Mouse (Mus musculus) stomach, postnatal 0 days (tissue): ENCODE measurements at regions not wholly inside any gene's neighbourhood (a gene's known extent, or its start where the extent isn't known, plus 50 kb on each side); places are given as distances from the start of the nearest gene placed in this dataset.

Experiments
- ATAC-seq: fragments of 200-750 bp; cut with Nextera tagmentation; 2 replicates; pipeline ENCODE4 v1.8.0; 2017; ENCODE audit not compliant: low FRiP score, low TSS enrichment
- DNase-seq: peaks from one replicate; pipeline ENCODE4 v3.0.0-alpha.2; 2016; ENCODE audit warnings: low spot score
- H3K27ac ChIP-seq: fragments of 300-500 bp; sonication (generic); replicated peaks from 2 replicates; pipeline ENCODE4 v1.5.1; 2014; ENCODE audit warnings: mild to moderate bottlenecking, control low read depth
- H3K27me3 ChIP-seq: fragments of 300-500 bp; sonication (generic); 2 replicates; pipeline ENCODE4 v1.6.1; 2014; ENCODE audit warnings: low read length; ENCODE audit not compliant: control insufficient read depth, insufficient read depth
- H3K36me3 ChIP-seq: fragments of 300-500 bp; sonication (generic); 2 replicates; pipeline ENCODE4 v1.6.1; 2014; ENCODE audit warnings: low read length, mixed read lengths; ENCODE audit not compliant: control insufficient read depth, insufficient read depth
- H3K4me1 ChIP-seq: fragments of 300-500 bp; sonication (generic); replicated peaks from 2 replicates; pipeline ENCODE4 v1.6.1; 2014; ENCODE audit warnings: antibody characterized with exemption; ENCODE audit not compliant: control insufficient read depth, insufficient read depth
- H3K4me2 ChIP-seq: fragments of 300-500 bp; sonication (generic); replicated peaks from 2 replicates; pipeline ENCODE4 v1.6.1; 2014; ENCODE audit warnings: low read depth, mild to moderate bottlenecking, control low read depth, moderate library complexity
- H3K4me3 ChIP-seq: fragments of 300-500 bp; sonication (generic); 2 replicates; pipeline ENCODE4 v1.5.1; 2014; ENCODE audit warnings: low read depth, low read length, control low read depth
- H3K9ac ChIP-seq: fragments of 300-500 bp; sonication (generic); 2 replicates; pipeline ENCODE4 v1.6.1; 2014; ENCODE audit warnings: mild to moderate bottlenecking, low read length, control low read depth, mixed read lengths
- H3K9me3 ChIP-seq: fragments of 300-500 bp; sonication (generic); 2 replicates; pipeline ENCODE4 v1.6.1; 2016; ENCODE audit warnings: low read length; ENCODE audit not compliant: control insufficient read depth
- CTCF ChIP-seq: IDR thresholded peaks from 2 replicates; pipeline ENCODE4 v1.5.1; 2016; ENCODE audit warnings: antibody characterized with exemption, low read depth, mild to moderate bottlenecking, moderate library complexity
- EP300 ChIP-seq: optimal IDR thresholded peaks from 2 replicates; pipeline ENCODE3; 2016; ENCODE audit warnings: antibody characterized with exemption
- WGBS: fragments of 180-500 bp; shearing (Covaris S2); extraction: QIAGEN DNeasy Blood & Tissue Kit; methylation state at CpG from one replicate; pipeline ENCODE4 v1.1.7; 2014; 5-methylcytosine and 5-hydroxymethylcytosine counted together

GRCm38 (mm10) chr13:111960036-111960435 is 151.2 kb upstream of the Map3k1 start:
- no peak for DNase-seq
- H3K9ac ChIP-seq = no peak overlapping the region
- H3K27me3 ChIP-seq = no peaks in the 10 kb centered on the region
- peaks cover 3% of the 10 kb centered on the region; the same call in 1 of the 2 replicates for H3K9me3 ChIP-seq
- 98% methylated on average over 2 of the region's 2 CpGs for WGBS
- H3K4me1 ChIP-seq = no peaks in the 10 kb centered on the region
- TF ChIP-seq CTCF = peak; percentile 38
- TF ChIP-seq EP300 = no peak
- H3K4me2 ChIP-seq = no peak overlapping the region
- no peak for ATAC-seq
- H3K27ac ChIP-seq = no peak overlapping the region
- no peak overlapping the region for H3K4me3 ChIP-seq
- H3K36me3 ChIP-seq = no peaks in the 10 kb centered on the region

GRCm38 (mm10) chr13:111961423-111961822 is 152.6 kb upstream of the Map3k1 start:
- H3K4me3 ChIP-seq = no peak overlapping the region
- no peak overlapping the region for H3K4me2 ChIP-seq
- 66% methylated on average over 6 of the region's 6 CpGs for WGBS
- H3K9ac ChIP-seq = no peak overlapping the region
- H3K27ac ChIP-seq = no peak overlapping the region
- peaks cover 3% of the 10 kb centered on the region; the same call in 1 of the 2 replicates for H3K9me3 ChIP-seq
- DNase-seq (no peak), ATAC-seq (no peak)
- H3K4me1 ChIP-seq = no peaks in the 10 kb centered on the region
- H3K36me3 ChIP-seq = no peaks in the 10 kb centered on the region
- TF ChIP-seq EP300 = no peak
- TF ChIP-seq CTCF = no peak
- H3K27me3 ChIP-seq = no peaks in the 10 kb centered on the region

GRCm38 (mm10) chr13:111962155-111962554 is 153.4 kb upstream of the Map3k1 start:
- TF ChIP-seq CTCF (no peak), EP300 (no peak)
- H3K9me3 ChIP-seq = peaks cover 3% of the 10 kb centered on the region; the same call in 1 of the 2 replicates
- H3K36me3 ChIP-seq = no peaks in the 10 kb centered on the region
- no peak overlapping the region for H3K4me3 ChIP-seq
- no peak overlapping the region for H3K4me2 ChIP-seq
- DNase-seq (no peak), ATAC-seq (no peak)
- H3K27me3 ChIP-seq = no peaks in the 10 kb centered on the region
- H3K27ac ChIP-seq = no peak overlapping the region
- WGBS = 92% methylated on average over 4 of the region's 4 CpGs
- no peaks in the 10 kb centered on the region for H3K4me1 ChIP-seq
- no peak overlapping the region for H3K9ac ChIP-seq

- H3K4me3 ChIP-seq = no peak overlapping the region
- H3K27me3 ChIP-seq = no peaks in the 10 kb centered on the region
- TF ChIP-seq CTCF = no peak
- no peak for TF ChIP-seq EP300
- H3K36me3 ChIP-seq = no peaks in the 10 kb centered on the region
- WGBS = 45% methylated on average over 6 of the region's 6 CpGs
- H3K27ac ChIP-seq = 0 out of 2 replicates have a peak overlapping the region, but pooled peaks have one; percentile 0
- H3K4me1 ChIP-seq = no peaks in the 10 kb centered on the region
- peak; percentile 46 for DNase-seq
- H3K4me2 ChIP-seq = no peak overlapping the region
- no peak overlapping the region for H3K9ac ChIP-seq
- H3K9me3 ChIP-seq = no peaks in the 10 kb centered on the region
- peak; percentile 91 for ATAC-seq
Measured at GRCm38 (mm10) chr13:111966113-111966512, 157.3 kb upstream of the Map3k1 start.

GRCm38 (mm10) chr13:111966627-111967026 is 157.8 kb upstream of the Map3k1 start:
- Histone ChIP-seq H3K4me1 (no peaks in the 10 kb centered on the region), H3K27me3 (no peaks in the 10 kb centered on the region), H3K4me3 (no peak overlapping the region), H3K9me3 (no peaks in the 10 kb centered on the region), H3K9ac (no peak overlapping the region), H3K4me2 (no peak overlapping the region), H3K36me3 (no peaks in the 10 kb centered on the region), H3K27ac (0 out of 2 replicates have a peak overlapping the region, but pooled peaks have one; percentile 0)
- ATAC-seq (peak; percentile 25; the same call in 1 of the 2 replicates), DNase-seq (peak; percentile 23)
- WGBS = 9% methylated on average over 3 of the region's 3 CpGs
- TF ChIP-seq CTCF = no peak
- no peak for TF ChIP-seq EP300

- no peak overlapping the region for H3K27ac ChIP-seq
- no peak overlapping the region for H3K4me2 ChIP-seq
- no peaks in the 10 kb centered on the region for H3K36me3 ChIP-seq
- no peak overlapping the region for H3K4me3 ChIP-seq
- H3K9me3 ChIP-seq = no peaks in the 10 kb centered on the region
- DNase-seq (no peak), ATAC-seq (no peak)
- no peak overlapping the region for H3K9ac ChIP-seq
- TF ChIP-seq EP300 (no peak), CTCF (no peak)
- H3K27me3 ChIP-seq = no peaks in the 10 kb centered on the region
- no peaks in the 10 kb centered on the region for H3K4me1 ChIP-seq
- 55% methylated on average over 7 of the region's 7 CpGs for WGBS
Measured at GRCm38 (mm10) chr13:111968197-111968596, 159.4 kb upstream of the Map3k1 start.
